Mouse (Mus musculus) hindbrain, embryonic 11.5 days (tissue): ENCODE data around the gene Tmem104. TPM values are rescaled to one million over a fixed set of nuclear protein-coding genes. Genes with fewer than 3 reads are reported as not detected.
A peak's percentile ranks its signal among the peaks of the same experiment; 100 is the strongest.

ENCODE experiments used
- ATAC-seq: fragments of 200-750 bp; cut with Nextera tagmentation; 2 replicates; pipeline ENCODE4 v1.8.0; 2017; ENCODE audit warnings: mild to moderate bottlenecking, moderate TSS enrichment, moderate library complexity; ENCODE audit not compliant: low FRiP score
- DNase-seq: peaks from one replicate; pipeline ENCODE4 v3.0.0-alpha.2; 2015; ENCODE audit warnings: low spot score
- H3K27ac ChIP-seq: fragments of 300-500 bp; sonication (generic); 2 replicates; pipeline ENCODE4 v1.5.1; 2014; ENCODE audit warnings: mild to moderate bottlenecking, low read depth, low read length
- H3K27me3 ChIP-seq: fragments of 300-500 bp; sonication (generic); 2 replicates; pipeline ENCODE4 v1.6.1; 2014; ENCODE audit warnings: mild to moderate bottlenecking, low read length, moderate library complexity, mixed read lengths; ENCODE audit not compliant: control insufficient read depth, insufficient read depth
- H3K36me3 ChIP-seq: fragments of 300-500 bp; sonication (generic); 2 replicates; pipeline ENCODE4 v1.6.1; 2014; ENCODE audit warnings: mild to moderate bottlenecking, low read length, moderate library complexity, mixed read lengths; ENCODE audit not compliant: control insufficient read depth, insufficient read depth
- H3K4me1 ChIP-seq: fragments of 300-500 bp; sonication (generic); replicated peaks from 2 replicates; pipeline ENCODE4 v1.6.1; 2014; ENCODE audit warnings: low read length, mixed read lengths; ENCODE audit not compliant: control insufficient read depth, insufficient read depth
- H3K4me2 ChIP-seq: fragments of 300-500 bp; sonication (generic); replicated peaks from 2 replicates; pipeline ENCODE4 v1.6.1; 2014; ENCODE audit warnings: mild to moderate bottlenecking, low read depth, low read length
- H3K4me3 ChIP-seq: fragments of 300-500 bp; sonication (generic); 2 replicates; pipeline ENCODE4 v1.5.1; 2014; ENCODE audit warnings: low read depth, low read length
- H3K9ac ChIP-seq: fragments of 300-500 bp; sonication (generic); 2 replicates; pipeline ENCODE4 v1.6.1; 2014; ENCODE audit warnings: low read depth, low read length
- H3K9me3 ChIP-seq: fragments of 300-500 bp; sonication (generic); 2 replicates; pipeline ENCODE4 v1.6.1; 2016; ENCODE audit warnings: low read length; ENCODE audit not compliant: control insufficient read depth
- WGBS: fragments of 180-500 bp; shearing (Covaris S2); extraction: QIAGEN DNeasy Blood & Tissue Kit; methylation state at CpG from one replicate; pipeline ENCODE4 v1.1.7; 2014; 5-methylcytosine and 5-hydroxymethylcytosine counted together
- polyA plus RNA-seq: library from polyadenylated mRNA; unstranded; fragments of >200 nt; fragmentation: Nextera tagmentation; extraction: Ambion mirVana; gene quantifications from 2 replicates; pipeline ENCODE4 v1.2.1, GENCODE M21; 2014

Gene Tmem104
- polyA plus RNA-seq, 1 experiment from 2014 or later: 7.3 TPM

GRCm38 (mm10) chr11:115155053-115155634 lies 32.1 kb upstream of the Tmem104 start:
- H3K27me3 ChIP-seq: peaks cover 22% of the 10 kb centered on the region
- 21% methylated on average over 5 of the region's 5 CpGs for WGBS
- H3K9ac ChIP-seq: no peak overlapping the region

GRCm38 (mm10) chr11:115157933-115158719 lies 29.2 kb upstream of the Tmem104 start:
- no peak overlapping the region for H3K27ac ChIP-seq
- no peak overlapping the region for H3K9ac ChIP-seq
- H3K27me3 ChIP-seq: peaks cover 29% of the 10 kb centered on the region
- DNase-seq (no peak), ATAC-seq (no peak)
- H3K4me1 ChIP-seq: 0 out of 2 replicates have a peak, but pooled peaks cover 4% of the 10 kb centered on the region
- H3K36me3 ChIP-seq: no peaks in the 10 kb centered on the region
- WGBS: 41% methylated on average over 12 of the region's 12 CpGs
- no peak overlapping the region for H3K4me2 ChIP-seq
- H3K4me3 ChIP-seq: no peak overlapping the region
- H3K9me3 ChIP-seq: no peaks in the 10 kb centered on the region

More at GRCm38 (mm10) chr11:115155053-115155634, 32.1 kb upstream of the Tmem104 start:
- Histone ChIP-seq H3K36me3 (no peaks in the 10 kb centered on the region), H3K27ac (no peak overlapping the region), H3K4me1 (no peaks in the 10 kb centered on the region), H3K9me3 (no peaks in the 10 kb centered on the region), H3K4me3 (no peak overlapping the region), H3K4me2 (no peak overlapping the region)
- DNase-seq (no peak), ATAC-seq (no peak)

GRCm38 (mm10) chr11:115160016-115160797 lies 27.1 kb upstream of the Tmem104 start:
- Histone ChIP-seq H3K9me3 (no peaks in the 10 kb centered on the region), H3K4me3 (no peak overlapping the region), H3K27me3 (peaks cover 26% of the 10 kb centered on the region), H3K4me2 (no peak overlapping the region), H3K36me3 (no peaks in the 10 kb centered on the region), H3K9ac (no peak overlapping the region), H3K27ac (no peak overlapping the region), H3K4me1 (peaks cover 13% of the 10 kb centered on the region)
- no peak for ATAC-seq
- DNase-seq: peak; percentile 67
- 47% methylated on average over 11 of the region's 11 CpGs for WGBS

- Histone ChIP-seq H3K36me3 (no peaks in the 10 kb centered on the region), H3K4me2 (no peak overlapping the region), H3K27me3 (peaks cover 24% of the 10 kb centered on the region), H3K9me3 (no peaks in the 10 kb centered on the region), H3K4me1 (peaks cover 13% of the 10 kb centered on the region), H3K4me3 (no peak overlapping the region), H3K9ac (no peak overlapping the region), H3K27ac (no peak overlapping the region)
- no peak for ATAC-seq
- WGBS: 34% methylated on average over 10 of the region's 10 CpGs
- peak; percentile 85 for DNase-seq
Measured at GRCm38 (mm10) chr11:115160883-115161577, 26.3 kb upstream of the Tmem104 start.

- DNase-seq: no peak
- Histone ChIP-seq H3K27ac (no peak overlapping the region), H3K27me3 (peaks cover 24% of the 10 kb centered on the region), H3K36me3 (no peaks in the 10 kb centered on the region), H3K4me2 (no peak overlapping the region), H3K9me3 (no peaks in the 10 kb centered on the region), H3K4me3 (no peak overlapping the region), H3K9ac (no peak overlapping the region), H3K4me1 (peaks cover 13% of the 10 kb centered on the region)
- WGBS: 62% methylated on average over 9 of the region's 9 CpGs
- ATAC-seq: no peak
Measured at GRCm38 (mm10) chr11:115161578-115162204, 25.6 kb upstream of the Tmem104 start.

- H3K27me3 ChIP-seq: peaks cover 24% of the 10 kb centered on the region
- no peaks in the 10 kb centered on the region for H3K36me3 ChIP-seq
- no peak overlapping the region for H3K4me3 ChIP-seq
- DNase-seq: no peak
- no peak overlapping the region for H3K27ac ChIP-seq
- H3K4me1 ChIP-seq: peaks cover 13% of the 10 kb centered on the region
- no peaks in the 10 kb centered on the region for H3K9me3 ChIP-seq
- H3K4me2 ChIP-seq: peak overlapping the region; percentile 90; the same call in 1 of the 2 replicates
- WGBS: 21% methylated on average over 9 of the region's 9 CpGs
- no peak for ATAC-seq
- no peak overlapping the region for H3K9ac ChIP-seq
Measured at GRCm38 (mm10) chr11:115162205-115162601, 25.1 kb upstream of the Tmem104 start.

- peak within 1 kb of the TSS; percentile 46 for H3K9ac ChIP-seq
- peak; percentile 98 for DNase-seq
- H3K36me3 ChIP-seq: no peaks in the 10 kb centered on the region
- H3K4me1 ChIP-seq: peaks cover 13% of the 10 kb centered on the region
- H3K4me3 ChIP-seq: peak within 1 kb of the TSS; percentile 59
- under 1% methylated on average over 47 of the region's 47 CpGs for WGBS
- peaks cover 24% of the 10 kb centered on the region for H3K27me3 ChIP-seq
- peak; percentile 97 for ATAC-seq
- H3K4me2 ChIP-seq: peak within 1 kb of the TSS; percentile 90
- 0 out of 2 replicates have a peak within 1 kb of the TSS, but pooled peaks have one; percentile 7 for H3K27ac ChIP-seq
- H3K9me3 ChIP-seq: no peaks in the 10 kb centered on the region
Measured at GRCm38 (mm10) chr11:115162832-115163480, 24.3 kb upstream of the Tmem104 start, which contains the start of gene Slc9a3r1. Gene Slc9a3r1, plus strand, starts transcription at chr11:115163341.
